ENCODE assay signal across 10 mouse cellular contexts in the genomic region with DNA sequence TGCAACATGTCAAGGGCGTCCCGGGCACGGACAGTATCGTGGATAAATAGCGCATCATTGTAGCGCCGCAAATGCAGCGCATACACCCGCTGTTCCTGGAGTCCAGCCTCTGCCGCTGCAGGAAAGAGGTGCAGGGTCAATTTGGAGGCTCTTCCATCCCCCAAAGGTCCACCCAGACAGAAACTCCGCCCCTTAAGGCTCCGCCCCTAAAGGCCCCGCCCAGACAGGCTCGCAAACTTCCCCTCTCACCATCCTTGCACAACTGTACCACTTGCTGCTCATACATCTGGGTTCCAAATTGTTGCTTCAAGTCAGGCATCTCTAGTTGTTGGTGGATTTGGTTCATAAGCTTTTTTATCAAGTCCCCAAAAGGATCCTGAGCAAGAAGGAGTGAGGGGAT. TPM values are rescaled to one million over a fixed set of nuclear protein-coding genes. Genes with fewer than 3 reads are reported as not detected.
DNase-seq lines count a peak whose midpoint lies in the region; ATAC-seq and TF ChIP-seq lines count a peak whose summit lies in the region.
"Had no signal": no experiment of that assay in that cellular context is flagged by ENCODE, and none has a peak within 500 bp of the region (broad histone marks: within the 10 kb centered on the region; RNA-seq: fewer than 3 reads in every experiment).

No protein-coding gene starts in this region.

- peak overlapping the region; percentile 52 for H3K4me2 ChIP-seq in heart, embryonic 14.5 days (ENCODE audit: low read length)
- H3K4me2 ChIP-seq in kidney, postnatal 0 days (ENCODE audit: low read length): peak overlapping the region; percentile 37

- no peaks in the 10 kb centered on the region for H3K27me3 ChIP-seq in erythroblast, embryonic 14.5 days (ENCODE audit: control insufficient read depth)
- no peaks in the 10 kb centered on the region for H3K27me3 ChIP-seq in heart, embryonic 14.5 days (ENCODE audit: control insufficient read depth, insufficient read depth, low read length)
- no peaks in the 10 kb centered on the region for H3K27me3 ChIP-seq in kidney, postnatal 0 days (ENCODE audit: insufficient read depth, low read length)

- no peak overlapping the region for H3K9ac ChIP-seq in heart, embryonic 14.5 days (ENCODE audit: low read length)
- no peak overlapping the region for H3K9ac ChIP-seq in kidney, postnatal 0 days (ENCODE audit: low read depth, low read length)

- no peak overlapping the region for H3K27ac ChIP-seq in heart, embryonic 14.5 days (replicated peaks in 1 of 2; ENCODE audit: control insufficient read depth in 1 of 2, insufficient read depth in 1 of 2, low read depth in 2 of 2, low read length in 2 of 2)
- H3K27ac ChIP-seq in kidney, postnatal 0 days: no peak overlapping the region

- no peak for ATAC-seq in erythroblast, adult 5-6 weeks (replicated peaks; ENCODE audit: low FRiP score, poor library complexity, severe bottlenecking)
- ATAC-seq in heart, embryonic 14.5 days (ENCODE audit: insufficient number of reproducible peaks, insufficient read depth, low FRiP score, low read depth): no peak
- ATAC-seq in kidney, postnatal 0 days (replicated peaks; ENCODE audit: low FRiP score, low read depth): no peak

- 5% methylated on average over 14 of the region's 14 CpGs for WGBS in heart, embryonic 14.5 days
- WGBS in kidney, postnatal 0 days: 9% methylated on average over 14 of the region's 14 CpGs

- H3K9me3 ChIP-seq in erythroblast, embryonic 14.5 days (ENCODE audit: control insufficient read depth, low read length): no peaks in the 10 kb centered on the region
- no peaks in the 10 kb centered on the region for H3K9me3 ChIP-seq in heart, embryonic 14.5 days (ENCODE audit: control insufficient read depth, low read length)
- no peaks in the 10 kb centered on the region for H3K9me3 ChIP-seq in kidney, postnatal 0 days (replicated peaks; ENCODE audit: low read length)

- peaks cover 30% of the 10 kb centered on the region for H3K4me1 ChIP-seq in erythroblast, embryonic 14.5 days (ENCODE audit: control insufficient read depth)
- peaks cover 3% of the 10 kb centered on the region in 2 experiments; a peak in 1 of 4 replicates for H3K4me1 ChIP-seq in heart, embryonic 14.5 days (ENCODE audit: control insufficient read depth in 2 of 2, insufficient read depth in 2 of 2, low read length in 2 of 2)
- H3K4me1 ChIP-seq in kidney, postnatal 0 days (replicated peaks; ENCODE audit: insufficient read depth, low read length): no peaks in the 10 kb centered on the region; the same call in 1 of the 2 replicates

- TF ChIP-seq CTCF in kidney, postnatal 0 days (IDR thresholded peaks at IDR 0.05; ENCODE audit: low read depth): no peak

- DNase-seq in embryo, embryonic 9.5 days (ENCODE audit: extremely low spot score): peak; percentile 67
- peak; percentile 55 for DNase-seq in kidney, postnatal 0 days (ENCODE audit: low spot score)
- peak; percentile 68 for DNase-seq in lung, postnatal 25 days (ENCODE audit: low spot score)
- DNase-seq in spleen, postnatal 4 days (ENCODE audit: low spot score in 2 of 2): peak; percentile 83 to 85
- no peak for DNase-seq in cerebellum, adult 18-20 months

- peaks cover 17% of the 10 kb centered on the region for H3K36me3 ChIP-seq in erythroblast, embryonic 14.5 days (ENCODE audit: control insufficient read depth)
- H3K36me3 ChIP-seq in heart, embryonic 14.5 days (ENCODE audit: control insufficient read depth, insufficient read depth, low read length): peaks cover 20% of the 10 kb centered on the region
- H3K36me3 ChIP-seq in kidney, postnatal 0 days (ENCODE audit: insufficient read depth, low read length): peaks cover 18% of the 10 kb centered on the region

- H3K4me3 ChIP-seq in erythroblast, embryonic 14.5 days (replicated peaks): peak overlapping the region; percentile 24
- peak overlapping the region; percentile 14 to 21; a peak in 3 of 4 replicates for H3K4me3 ChIP-seq in heart, embryonic 14.5 days (ENCODE audit: control insufficient read depth in 1 of 2, insufficient read depth in 1 of 2, low read depth in 1 of 2, low read length in 2 of 2)
- no peak overlapping the region; the same call in 1 of the 2 replicates for H3K4me3 ChIP-seq in kidney, postnatal 0 days (replicated peaks; ENCODE audit: low read depth, low read length)

RNA-seq across cellular contexts. Expression of gene Dhx58, which starts 2.8 kb away (rescaled TPM):
- polyA plus RNA-seq in erythroblast, embryonic 14.5 days (2012): 0.20 TPM in 1 of 2 replicates, not detected in the other
- total RNA-seq in erythroblast, adult 5-6 weeks (2015; ENCODE audit: low replicate concordance): 8.4 and 14.0 TPM in 2 replicates
- 8.8 and 22.0 TPM in 2 replicates for total RNA-seq in erythroblast, adult 5-6 weeks (2017; ENCODE audit: low replicate concordance)
- 1.0 and 1.4 TPM in 2 replicates for polyA plus RNA-seq in heart, embryonic 14.5 days (2014; fragmentation: Nextera tagmentation; extraction: Ambion mirVana)
- 3.3 and 3.7 TPM in 2 replicates for polyA plus RNA-seq in kidney, postnatal 0 days (2015; fragmentation: Nextera tagmentation; extraction: Ambion mirVana)

RNA-seq across cellular contexts. Expression of gene Zfp385c, which starts 9.0 kb away (rescaled TPM):
- not detected in 2 replicates for polyA plus RNA-seq in erythroblast, embryonic 14.5 days (2012)
- 0.63 TPM in 1 of 2 replicates, not detected in the other for total RNA-seq in erythroblast, adult 5-6 weeks (2015; ENCODE audit: low replicate concordance)
- total RNA-seq in erythroblast, adult 5-6 weeks (2017; ENCODE audit: low replicate concordance): not detected in 2 replicates
- polyA plus RNA-seq in heart, embryonic 14.5 days (2014; fragmentation: Nextera tagmentation; extraction: Ambion mirVana): 0.26 and 0.35 TPM in 2 replicates
- polyA plus RNA-seq in kidney, postnatal 0 days (2015; fragmentation: Nextera tagmentation; extraction: Ambion mirVana): 1.6 and 2.5 TPM in 2 replicates
- polyA plus RNA-seq: C2C12 had no signal

RNA-seq across cellular contexts. Expression of gene Kat2a, which starts 11.0 kb away (rescaled TPM):
- 0.70 and 0.77 TPM in 2 replicates for polyA plus RNA-seq in erythroblast, embryonic 14.5 days (2012)
- 6.0 and 10.9 TPM in 2 replicates for total RNA-seq in erythroblast, adult 5-6 weeks (2015; ENCODE audit: low replicate concordance)
- 3.1 and 6.6 TPM in 2 replicates for total RNA-seq in erythroblast, adult 5-6 weeks (2017; ENCODE audit: low replicate concordance)
- polyA plus RNA-seq in heart, embryonic 14.5 days (2014; fragmentation: Nextera tagmentation; extraction: Ambion mirVana): 28.3 and 29.4 TPM in 2 replicates
- 39.0 and 40.2 TPM in 2 replicates for polyA plus RNA-seq in kidney, postnatal 0 days (2015; fragmentation: Nextera tagmentation; extraction: Ambion mirVana)

RNA-seq across cellular contexts. Expression of gene Hspb9, which starts 12.3 kb away (rescaled TPM):
- polyA plus RNA-seq in erythroblast, embryonic 14.5 days (2012): not detected in 2 replicates
- not detected in 2 replicates for total RNA-seq in erythroblast, adult 5-6 weeks (2015; ENCODE audit: low replicate concordance)
- total RNA-seq in erythroblast, adult 5-6 weeks (2017; ENCODE audit: low replicate concordance): not detected in 2 replicates
- not detected in 2 replicates for polyA plus RNA-seq in heart, embryonic 14.5 days (2014; fragmentation: Nextera tagmentation; extraction: Ambion mirVana)
- 0.37 TPM in 1 of 2 replicates, not detected in the other for polyA plus RNA-seq in kidney, postnatal 0 days (2015; fragmentation: Nextera tagmentation; extraction: Ambion mirVana)
- total RNA-seq: gastrocnemius, postnatal 4 days had no signal

RNA-seq across cellular contexts. Expression of gene Rab5c, which starts 36.7 kb away (rescaled TPM):
- polyA plus RNA-seq in erythroblast, embryonic 14.5 days (2012): 80.2 and 82.1 TPM in 2 replicates
- total RNA-seq in erythroblast, adult 5-6 weeks (2015; ENCODE audit: low replicate concordance): 61.4 and 79.7 TPM in 2 replicates
- 52.2 and 70.8 TPM in 2 replicates for total RNA-seq in erythroblast, adult 5-6 weeks (2017; ENCODE audit: low replicate concordance)
- polyA plus RNA-seq in heart, embryonic 14.5 days (2014; fragmentation: Nextera tagmentation; extraction: Ambion mirVana): 15.8 and 30.7 TPM in 2 replicates
- polyA plus RNA-seq in kidney, postnatal 0 days (2015; fragmentation: Nextera tagmentation; extraction: Ambion mirVana): 34.7 and 39.0 TPM in 2 replicates

Comparison
In these comparisons a context has a peak if more than half of its experiments do, and no peak if none do; other contexts are left out.
1. DNase-seq: peak in embryo, embryonic 9.5 days (single experiment), kidney, postnatal 0 days (single experiment), lung, postnatal 25 days (single experiment) and spleen, postnatal 4 days (2 of 2); none in cerebellum, adult 18-20 months (0 of 2).
2. RNA of gene Kat2a, which starts 11.0 kb away (polyA plus RNA-seq): 39.0 to 40.2 TPM in kidney, postnatal 0 days and 28.3 to 29.4 TPM in heart, embryonic 14.5 days; 0.70 to 0.77 TPM in erythroblast, embryonic 14.5 days; every median in the first group is over 10 times any median in the second.